Mouse (Mus musculus): Measurements from ENCODE around the gene Orc5.
"Not testable (repeated sequence)": the region's sequence is repeated elsewhere in the genome, so short reads cannot be mapped to it uniquely, and the experiment has no call there.

Gene Orc5

DNA sequence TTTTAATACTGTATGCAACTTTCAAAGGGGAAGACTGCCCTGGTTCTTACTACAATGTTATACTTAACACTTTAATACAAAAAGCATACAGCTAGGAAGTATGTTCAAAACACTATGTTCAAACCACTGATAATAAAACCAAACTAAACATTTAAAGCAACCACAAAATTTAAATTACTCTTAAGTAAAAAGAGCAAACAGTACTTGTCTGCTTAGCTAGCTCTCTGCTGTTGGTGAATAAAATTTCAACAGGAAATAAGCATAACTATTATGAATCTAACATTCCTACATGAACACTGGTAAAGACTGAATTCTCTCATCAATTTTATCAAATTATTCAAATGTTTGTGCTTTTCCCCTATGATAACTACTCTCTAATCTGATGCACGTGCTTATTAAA is 13.5 kb downstream of the Orc5 start:
- DNase-seq (ENCODE audit: low read depth, low spot score): no peak

- no peak for DNase-seq (ENCODE audit: low read depth, low spot score)
Observed at GRCm38 (mm10) chr5:22532571-22532970, 17.7 kb downstream of the Orc5 start.

- no peak for DNase-seq (ENCODE audit: low read depth, low spot score)
Observed at GRCm38 (mm10) chr5:22522612-22523011, 27.6 kb downstream of the Orc5 start.

GRCm38 (mm10) chr5:22519708-22520107 is 30.5 kb downstream of the Orc5 start:
- no peak for DNase-seq (ENCODE audit: low read depth, low spot score)

DNA sequence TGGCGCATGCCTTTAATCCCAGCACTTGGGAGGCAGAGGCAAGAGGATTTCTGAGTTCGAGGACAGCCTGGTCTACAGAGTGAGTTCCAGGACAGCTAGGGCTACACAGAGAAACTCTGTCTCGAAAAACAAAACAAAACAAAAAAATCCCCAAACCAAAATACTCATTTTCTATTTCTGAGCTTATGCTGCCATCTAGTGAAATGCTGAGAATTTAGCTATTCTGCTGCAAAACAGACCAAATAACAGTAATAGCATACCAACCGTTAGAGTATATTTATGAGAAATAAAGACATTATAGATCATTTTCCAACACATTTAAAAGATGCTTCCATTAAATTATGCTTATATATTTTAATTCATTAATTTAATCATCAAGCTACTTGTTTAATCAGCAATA is 34.5 kb downstream of the Orc5 start:
- not testable (repeated sequence) for DNase-seq (ENCODE audit: low read depth, low spot score)

GRCm38 (mm10) chr5:22514231-22514630 is 36.0 kb downstream of the Orc5 start:
- DNase-seq (ENCODE audit: low read depth, low spot score): not testable (repeated sequence)

DNA sequence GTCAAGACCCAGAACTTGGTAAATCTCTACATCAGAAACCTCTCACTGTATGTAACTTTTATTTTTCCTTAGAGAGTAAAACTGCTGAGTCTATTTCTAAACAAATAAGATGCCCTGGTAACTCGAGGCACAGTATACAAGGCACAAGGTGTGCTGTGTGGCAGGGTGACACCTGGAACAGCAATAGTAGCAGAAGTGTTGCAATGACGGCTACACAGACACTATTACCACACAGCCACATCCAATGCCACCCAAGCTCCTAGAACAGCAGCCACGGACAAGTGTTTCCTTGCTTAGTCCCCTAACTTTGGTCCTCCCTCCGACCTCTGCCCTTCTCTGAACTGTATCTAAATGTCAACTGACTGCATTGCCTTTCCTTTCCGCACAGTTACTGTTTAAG is 37.6 kb downstream of the Orc5 start:
- DNase-seq (ENCODE audit: low read depth, low spot score): not testable (repeated sequence)

DNA sequence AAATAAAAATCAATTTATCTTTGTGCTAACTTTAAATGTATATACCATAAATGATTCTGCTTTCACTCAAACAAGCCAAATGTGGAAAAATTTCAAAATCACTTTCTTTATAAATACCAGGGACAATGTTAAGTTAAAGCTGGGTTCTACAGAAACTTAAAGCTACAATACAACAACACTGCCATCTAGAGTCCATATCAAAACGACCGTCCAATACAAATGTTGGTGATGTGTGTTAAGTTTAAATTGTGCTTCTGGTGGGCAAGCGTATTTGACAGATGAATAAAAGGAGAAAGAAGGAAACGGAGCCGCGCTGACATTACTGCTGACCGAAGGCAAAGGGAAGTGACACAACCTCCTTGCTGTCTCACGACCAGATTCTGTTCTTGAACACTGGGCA is 38.4 kb downstream of the Orc5 start:
- peak; percentile 43 for DNase-seq (ENCODE audit: low read depth, low spot score)

DNA sequence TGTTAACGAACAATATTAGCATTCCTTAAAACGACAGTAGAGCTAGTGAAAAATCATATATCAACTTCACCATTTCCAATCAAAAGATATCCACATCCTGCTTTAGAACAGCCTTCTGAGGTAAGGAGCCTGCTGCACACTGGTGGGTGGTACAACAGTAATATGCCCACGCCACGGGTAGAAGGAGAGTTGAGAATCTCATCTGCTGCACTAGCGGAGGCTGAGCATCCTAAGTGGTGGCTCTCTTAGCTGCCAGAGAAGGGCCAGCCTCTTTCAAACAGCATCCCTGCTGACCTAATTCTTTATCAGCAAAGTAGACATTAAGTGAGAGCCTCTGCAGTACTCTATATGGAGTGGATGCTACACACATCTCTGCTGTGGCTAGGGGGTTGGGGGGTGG is 41.7 kb downstream of the Orc5 start:
- no peak for DNase-seq (ENCODE audit: low read depth, low spot score)

DNA sequence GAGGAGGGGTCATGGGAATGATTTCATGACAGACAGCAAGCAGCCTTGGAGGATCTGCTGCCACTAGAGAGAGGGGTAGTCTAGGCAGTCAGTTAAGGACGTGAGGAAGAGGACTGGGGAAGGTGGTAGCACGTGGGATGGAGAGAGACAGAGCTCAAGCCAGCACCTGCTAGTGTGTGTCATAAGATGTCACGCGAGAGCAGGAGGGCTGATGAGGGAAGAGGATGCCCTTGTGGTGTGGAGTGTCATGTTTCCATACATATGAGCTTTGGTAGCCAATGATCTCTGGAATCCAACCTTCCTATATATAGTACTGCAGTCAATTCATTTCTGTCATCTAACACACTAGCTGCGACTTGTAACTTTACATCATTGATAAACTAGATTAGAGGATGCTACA is 50.8 kb downstream of the Orc5 start:
- no peak for DNase-seq (ENCODE audit: low read depth, low spot score)

DNA sequence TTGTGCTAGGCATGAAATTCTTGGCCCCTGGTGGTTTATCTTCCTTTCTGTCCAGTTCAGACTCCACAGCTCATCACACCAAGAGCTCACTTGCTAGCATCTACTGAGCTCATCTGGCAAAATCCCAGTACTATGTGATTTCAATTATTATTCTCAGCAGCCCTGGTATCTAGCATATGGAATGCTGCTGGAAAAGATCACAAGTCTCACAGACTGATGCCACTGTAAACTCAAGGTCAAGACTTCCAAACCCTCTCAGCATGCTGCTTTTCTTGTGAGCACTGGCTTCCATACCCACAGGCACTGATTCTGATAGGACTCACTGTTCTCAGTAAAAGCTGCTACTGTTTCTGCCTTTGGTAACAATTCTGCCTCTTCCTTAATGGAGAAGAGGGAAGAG is 59.1 kb downstream of the Orc5 start:
- DNase-seq (ENCODE audit: low read depth, low spot score): no peak

GRCm38 (mm10) chr5:22489091-22489490 is 61.1 kb downstream of the Orc5 start:
- no peak for DNase-seq (ENCODE audit: low read depth, low spot score)

GRCm38 (mm10) chr5:22486601-22487206 is 63.5 kb downstream of the Orc5 start:
- no peak for DNase-seq (ENCODE audit: low read depth, low spot score)

DNA sequence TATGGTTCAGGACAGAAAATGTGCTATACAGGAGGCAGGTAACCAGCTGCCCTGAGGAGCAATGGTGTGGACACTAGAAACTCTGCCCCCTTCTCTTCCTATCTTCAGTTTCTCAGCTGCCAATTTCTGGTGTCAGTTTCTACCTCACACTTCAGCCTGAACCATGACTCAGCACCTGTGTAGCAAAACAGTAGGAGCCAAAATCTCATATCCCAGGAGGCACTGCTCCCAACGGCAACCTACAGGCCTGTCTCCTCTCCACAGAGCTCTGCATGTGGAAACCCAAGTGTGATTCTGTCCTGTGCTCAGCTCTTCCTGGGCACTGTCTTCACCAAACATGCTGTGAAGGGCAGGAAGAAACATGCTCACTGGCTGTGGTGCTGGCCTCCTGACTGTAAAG is 64.5 kb downstream of the Orc5 start:
- no peak for DNase-seq (ENCODE audit: low read depth, low spot score)

- no peak for DNase-seq (ENCODE audit: low read depth, low spot score)
Observed at GRCm38 (mm10) chr5:22482567-22482966, 67.7 kb downstream of the Orc5 start.

GRCm38 (mm10) chr5:22472445-22472844 is 77.8 kb downstream of the Orc5 start:
- DNase-seq (ENCODE audit: low read depth, low spot score): not testable (repeated sequence)

- DNase-seq (ENCODE audit: low read depth, low spot score): no peak
Observed at GRCm38 (mm10) chr5:22471243-22471642, 79.0 kb downstream of the Orc5 start.

DNA sequence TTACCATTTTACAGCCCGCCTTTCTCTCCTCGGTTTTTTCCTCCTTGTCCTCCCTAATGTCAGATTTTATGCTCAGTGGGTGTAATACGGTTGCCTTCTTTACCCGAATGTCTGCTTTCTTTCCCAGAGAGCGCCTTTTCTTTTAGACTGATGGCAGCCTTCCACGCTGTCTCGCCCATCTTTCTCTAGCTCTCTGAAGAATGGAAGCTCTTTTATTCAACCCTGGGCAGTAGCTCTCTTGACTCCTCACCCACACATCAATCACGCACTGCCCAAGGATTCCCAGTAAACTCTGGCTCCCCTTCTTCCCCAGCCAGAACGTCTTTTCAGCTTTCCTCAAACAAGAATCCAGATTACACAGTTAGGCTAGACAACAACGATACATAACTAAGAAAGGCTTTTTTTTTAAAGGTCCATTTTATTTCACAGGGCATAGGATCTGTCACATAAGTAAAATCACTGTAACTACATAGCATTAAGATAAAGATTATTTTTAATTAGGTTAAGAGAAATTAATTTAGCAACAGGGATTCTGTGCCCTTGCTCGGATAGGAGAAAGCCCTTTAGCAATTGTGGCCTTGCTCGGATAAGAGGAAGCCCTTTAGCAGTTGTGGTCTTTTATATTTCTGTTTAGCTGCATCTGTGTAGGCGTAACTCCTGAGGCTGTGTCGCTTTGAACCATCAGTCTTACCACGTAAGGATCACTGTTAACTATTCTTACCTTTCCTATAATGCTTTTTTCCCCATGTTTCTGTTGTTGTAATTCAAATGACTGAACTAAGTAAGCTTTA is 97.2 kb downstream of the Orc5 start:
- no peak for DNase-seq (ENCODE audit: low read depth, low spot score)

GRCm38 (mm10) chr5:22452452-22452851 is 97.8 kb downstream of the Orc5 start:
- DNase-seq (ENCODE audit: low read depth, low spot score): no peak

- DNase-seq (ENCODE audit: low read depth, low spot score): no peak
Observed at GRCm38 (mm10) chr5:22451764-22452163, 98.5 kb downstream of the Orc5 start.

DNA sequence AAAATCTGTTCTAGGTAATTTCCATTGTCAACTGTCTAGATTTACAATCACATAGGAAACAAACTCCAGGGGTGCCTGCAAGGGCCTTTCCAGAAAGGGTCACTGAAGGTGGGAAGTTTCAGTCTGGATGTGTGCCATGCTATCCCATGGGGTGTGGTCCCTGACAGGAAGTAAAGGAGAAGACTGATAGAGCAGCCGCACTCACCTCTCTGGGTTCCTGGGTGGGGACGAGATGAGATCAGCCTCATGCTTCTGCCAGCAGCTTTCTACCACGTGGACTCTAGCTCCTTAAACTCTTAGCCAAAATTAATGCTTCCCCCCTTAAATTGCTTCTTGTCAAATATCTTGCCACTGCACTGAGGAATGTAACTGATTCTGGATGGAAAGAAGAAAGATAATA is 100.7 kb downstream of the Orc5 start:
- DNase-seq (ENCODE audit: low read depth, low spot score): no peak

Data from brain, embryonic 18.5 days (tissue).